Mouse (Mus musculus) CH12F3 (cell line): ENCODE results near the gene Tnni2.

Source experiments
- in situ Hi-C: fragments of 300-500 bp; cut with MboI; formaldehyde crosslinking; loops from 2 replicates; pipeline ENCODE4 v1.14.3; 2020; ENCODE audit warnings: low sequenced_read_pairs

The Tnni2 gene

DNA sequence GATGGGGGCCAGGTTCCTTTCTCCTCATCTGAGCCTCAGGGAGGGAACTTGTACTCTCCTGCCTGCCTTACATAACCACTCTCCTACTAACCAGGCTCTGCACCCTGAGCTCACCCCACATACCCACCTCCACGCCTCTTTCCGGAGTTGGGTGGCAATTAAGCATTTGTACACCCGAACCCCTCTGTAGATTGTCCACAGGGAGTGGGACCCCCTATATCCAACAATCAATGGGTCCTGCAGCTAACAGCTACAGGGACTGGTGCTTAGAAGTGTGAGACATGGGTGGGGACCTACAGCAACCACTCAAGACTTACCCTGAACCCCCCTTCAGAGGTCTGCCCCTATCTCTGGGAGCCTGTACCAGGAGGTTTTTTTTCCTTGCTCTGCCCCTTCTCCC, 39.1 kb downstream of the Tnni2 start:
- in situ Hi-C loops, result no loop called here

DNA sequence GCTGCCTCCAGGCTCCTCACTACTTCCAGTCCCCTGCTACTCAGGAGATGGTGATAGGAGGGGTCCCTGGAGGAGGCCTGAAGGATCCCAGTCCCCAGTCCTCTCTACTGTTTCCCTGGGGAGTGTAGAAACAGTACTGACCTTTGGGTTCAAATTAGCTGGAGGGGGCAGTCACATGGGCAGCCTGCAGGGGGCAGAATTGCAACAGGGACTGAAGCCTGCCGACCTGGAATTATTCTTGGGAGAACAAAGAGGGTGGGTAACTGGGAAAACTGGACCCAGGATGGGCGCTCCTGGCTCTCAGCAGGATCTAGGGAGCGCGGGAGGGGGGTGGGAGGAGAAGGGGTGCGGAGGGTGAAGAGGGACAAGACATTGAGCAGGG, 39.6 kb downstream of the Tnni2 start:
- in situ Hi-C loops, result no loop called here

GRCm38 (mm10) chr7:142481568-142482255, 40.1 kb downstream of the Tnni2 start:
- in situ Hi-C loops, result no loop called here

- in situ Hi-C loops, result no loop called here
Observed at GRCm38 (mm10) chr7:142482256-142482609, 40.6 kb downstream of the Tnni2 start.

DNA sequence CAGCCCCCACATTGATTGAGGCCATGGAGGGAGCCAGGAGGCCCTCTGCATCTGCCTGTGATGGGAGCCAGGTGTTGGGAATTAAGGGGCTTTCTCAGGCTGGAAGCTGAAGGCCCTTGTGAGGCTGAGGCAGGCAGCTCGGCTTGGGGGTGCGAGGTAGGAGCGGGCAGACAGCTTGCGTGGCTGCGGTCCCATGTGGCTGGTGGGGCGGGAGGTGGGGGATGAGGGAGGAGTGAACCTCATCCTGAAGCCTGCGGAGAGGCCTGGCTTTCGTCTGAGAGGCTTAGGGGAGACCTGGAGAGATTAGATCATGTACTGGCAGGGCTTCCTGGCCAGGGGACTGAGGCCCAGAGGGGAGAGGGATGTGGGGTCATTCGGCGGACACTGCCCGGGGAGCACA, 41.5 kb downstream of the Tnni2 start:
- in situ Hi-C loops, result no loop called here

DNA sequence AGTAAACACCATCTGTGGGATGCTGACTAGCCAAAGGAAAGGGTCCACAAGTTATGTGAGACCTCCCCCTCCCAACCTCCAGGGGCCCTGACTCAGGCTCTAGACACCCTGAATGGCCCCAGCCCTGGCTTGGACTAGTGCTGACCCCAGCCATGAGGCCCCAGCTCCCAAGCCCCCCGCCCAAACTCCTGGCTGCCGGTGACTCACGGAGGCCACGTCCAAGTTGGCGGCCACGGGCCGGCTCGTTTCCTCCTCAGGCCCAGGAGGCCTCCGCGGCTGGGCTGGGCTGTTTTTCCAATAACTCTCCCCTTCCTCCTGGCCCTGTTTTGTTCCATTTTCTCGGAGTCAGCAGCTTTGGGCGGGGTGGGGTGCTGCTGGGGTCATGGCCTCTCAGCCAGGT, 43.2 kb downstream of the Tnni2 start:
- in situ Hi-C loops, result no loop called here

DNA sequence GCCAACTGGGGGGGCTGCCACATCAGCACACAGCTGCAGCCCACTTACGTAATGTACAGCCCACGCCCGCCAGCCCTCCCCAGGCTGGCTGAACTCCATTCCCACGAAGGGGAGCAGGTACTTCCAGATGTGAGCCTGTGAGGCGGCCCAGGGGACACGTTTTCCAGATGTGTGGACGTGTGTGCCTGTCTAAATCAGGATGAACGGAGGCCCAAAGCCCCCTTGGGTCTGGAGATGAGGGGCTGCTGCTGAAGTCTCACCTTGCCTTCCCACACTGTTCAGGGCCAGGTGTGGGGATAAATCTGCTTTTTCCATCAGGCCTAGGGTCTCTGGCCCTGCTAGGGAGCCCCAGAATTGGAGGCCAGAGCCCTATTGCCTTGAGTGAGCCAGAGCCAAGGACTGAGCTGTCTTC, 45.1 kb downstream of the Tnni2 start:
- in situ Hi-C loops, result no loop called here

DNA sequence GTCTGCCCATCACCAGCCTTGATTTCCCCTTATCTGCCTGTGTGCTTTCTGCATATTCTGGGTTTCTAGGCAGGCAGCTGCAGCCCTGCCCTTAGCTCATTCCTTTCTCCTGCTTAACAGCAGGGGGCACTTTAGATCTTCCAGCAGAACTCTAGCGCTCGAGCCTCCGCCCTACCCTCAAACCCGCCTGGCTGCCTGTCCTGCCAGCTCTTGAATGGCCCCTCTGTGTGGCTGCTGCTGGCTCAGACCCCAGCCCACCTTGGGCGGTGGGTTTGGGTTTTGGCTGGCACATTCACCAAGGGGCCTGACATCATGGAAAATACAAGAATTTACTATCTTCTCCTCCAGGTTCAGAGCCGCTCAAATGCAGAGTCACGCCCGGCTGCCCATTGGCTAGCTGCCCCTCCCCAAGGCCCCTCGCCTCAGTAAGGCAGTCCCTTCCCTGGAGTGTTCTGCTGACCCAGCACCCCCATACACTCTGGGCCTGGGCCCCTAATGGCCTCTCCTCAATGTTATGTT, 45.8 kb downstream of the Tnni2 start:
- in situ Hi-C loops, result no loop called here

- in situ Hi-C loops, result no loop called here
Observed at GRCm38 (mm10) chr7:142488053-142488452, 46.4 kb downstream of the Tnni2 start.

GRCm38 (mm10) chr7:142493535-142493934, 51.9 kb downstream of the Tnni2 start:
- in situ Hi-C loops, result no loop called here
